Mouse (Mus musculus): ENCODE results near the gene Col26a1. TPM values are rescaled to one million over a fixed set of nuclear protein-coding genes. Genes with fewer than 3 reads are reported as not detected.
A peak's percentile ranks its signal among the peaks of the same experiment; 100 is the strongest.
"Not testable (repeated sequence)": the region's sequence is repeated elsewhere in the genome, so short reads cannot be mapped to it uniquely, and the experiment has no call there.

Col26a1 gene
- polyA plus RNA-seq, 1 experiment from 2014 or later = 67.9 TPM

- 64% methylated on average over 6 of the region's 6 CpGs for WGBS
- no peaks in the 10 kb centered on the region for H3K4me1 ChIP-seq
- H3K4me2 ChIP-seq (replicated peaks) = no peak overlapping the region
- no peaks in the 10 kb centered on the region for H3K9me3 ChIP-seq
- no peak overlapping the region for H3K9ac ChIP-seq
- H3K27ac ChIP-seq = no peak overlapping the region
- no peak for ATAC-seq (ENCODE audit: low FRiP score, low read depth)
- no peak overlapping the region for H3K4me3 ChIP-seq
- no peaks in the 10 kb centered on the region for H3K27me3 ChIP-seq (replicated peaks)
- no peaks in the 10 kb centered on the region for H3K36me3 ChIP-seq
Observed at GRCm38 (mm10) chr5:136760345-136760744, 122.7 kb downstream of the Col26a1 start.

- Histone ChIP-seq H3K9me3 (no peaks in the 10 kb centered on the region), H3K4me3 (no peak overlapping the region), H3K27me3 (replicated peaks) (no peaks in the 10 kb centered on the region), H3K27ac (no peak overlapping the region), H3K4me2 (replicated peaks) (no peak overlapping the region), H3K4me1 (no peaks in the 10 kb centered on the region), H3K36me3 (no peaks in the 10 kb centered on the region), H3K9ac (no peak overlapping the region)
- WGBS = 49% methylated on average over 6 of the region's 6 CpGs
- no peak for ATAC-seq (ENCODE audit: low FRiP score, low read depth)
Observed at GRCm38 (mm10) chr5:136759781-136760180, 123.2 kb downstream of the Col26a1 start.

GRCm38 (mm10) chr5:136755696-136756095, 127.3 kb downstream of the Col26a1 start:
- Histone ChIP-seq H3K27ac (no peak overlapping the region), H3K9me3 (no peaks in the 10 kb centered on the region), H3K4me1 (no peaks in the 10 kb centered on the region), H3K4me3 (no peak overlapping the region), H3K9ac (no peak overlapping the region), H3K27me3 (replicated peaks) (no peaks in the 10 kb centered on the region), H3K4me2 (replicated peaks) (no peak overlapping the region), H3K36me3 (peaks cover 1% of the 10 kb centered on the region; the same call in 1 of the 2 replicates)
- 7% methylated on average over 3 of the region's 3 CpGs for WGBS
- no peak for ATAC-seq (ENCODE audit: low FRiP score, low read depth)

- Histone ChIP-seq H3K4me1 (no peaks in the 10 kb centered on the region), H3K4me3 (no peak overlapping the region), H3K27me3 (replicated peaks) (no peaks in the 10 kb centered on the region), H3K4me2 (replicated peaks) (no peak overlapping the region), H3K36me3 (peaks cover 8% of the 10 kb centered on the region), H3K27ac (no peak overlapping the region), H3K9ac (no peak overlapping the region), H3K9me3 (peaks cover 1% of the 10 kb centered on the region; the same call in 1 of the 2 replicates)
- no peak for ATAC-seq (ENCODE audit: low FRiP score, low read depth)
- WGBS = 66% methylated on average over 14 of the region's 14 CpGs
Observed at GRCm38 (mm10) chr5:136754053-136754591, 128.9 kb downstream of the Col26a1 start.

GRCm38 (mm10) chr5:136753176-136753575, 129.8 kb downstream of the Col26a1 start:
- not testable (repeated sequence) for H3K27ac ChIP-seq; H3K27me3 ChIP-seq (replicated peaks); H3K9ac ChIP-seq; H3K4me1 ChIP-seq; ATAC-seq (ENCODE audit: low FRiP score, low read depth); H3K4me2 ChIP-seq (replicated peaks); H3K4me3 ChIP-seq
- 75% methylated on average over 7 of the region's 7 CpGs for WGBS
- Histone ChIP-seq H3K36me3 (peaks cover 17% of the 10 kb centered on the region), H3K9me3 (peaks cover 11% of the 10 kb centered on the region; the same call in 1 of the 2 replicates)

GRCm38 (mm10) chr5:136752104-136752503, 130.9 kb downstream of the Col26a1 start:
- Histone ChIP-seq H3K36me3 (peaks cover 24% of the 10 kb centered on the region), H3K9ac (no peak overlapping the region), H3K4me2 (replicated peaks) (no peak overlapping the region), H3K27me3 (replicated peaks) (no peaks in the 10 kb centered on the region), H3K27ac (no peak overlapping the region), H3K4me1 (no peaks in the 10 kb centered on the region), H3K4me3 (no peak overlapping the region), H3K9me3 (peaks cover 19% of the 10 kb centered on the region; the same call in 1 of the 2 replicates)
- no peak for ATAC-seq (ENCODE audit: low FRiP score, low read depth)
- 96% methylated on average over 19 of the region's 19 CpGs for WGBS

- peaks cover 24% of the 10 kb centered on the region for H3K36me3 ChIP-seq
- no peaks in the 10 kb centered on the region for H3K27me3 ChIP-seq (replicated peaks)
- no peak for ATAC-seq (ENCODE audit: low FRiP score, low read depth)
- H3K4me2 ChIP-seq (replicated peaks) = no peak overlapping the region
- H3K4me3 ChIP-seq = no peak overlapping the region
- 76% methylated on average over 9 of the region's 9 CpGs for WGBS
- no peaks in the 10 kb centered on the region for H3K4me1 ChIP-seq
- peaks cover 19% of the 10 kb centered on the region; the same call in 1 of the 2 replicates for H3K9me3 ChIP-seq
- no peak overlapping the region for H3K9ac ChIP-seq
- no peak overlapping the region for H3K27ac ChIP-seq
Observed at GRCm38 (mm10) chr5:136746596-136746995, 136.4 kb downstream of the Col26a1 start.

- H3K27ac ChIP-seq = no peak overlapping the region
- H3K9me3 ChIP-seq = no peaks in the 10 kb centered on the region
- no peaks in the 10 kb centered on the region for H3K27me3 ChIP-seq (replicated peaks)
- no peak overlapping the region for H3K4me2 ChIP-seq (replicated peaks)
- WGBS = 60% methylated on average over 6 of the region's 6 CpGs
- H3K9ac ChIP-seq = no peak overlapping the region
- no peaks in the 10 kb centered on the region for H3K36me3 ChIP-seq
- H3K4me3 ChIP-seq = no peak overlapping the region
- no peak for ATAC-seq (ENCODE audit: low FRiP score, low read depth)
- H3K4me1 ChIP-seq = no peaks in the 10 kb centered on the region
Observed at GRCm38 (mm10) chr5:136738918-136739317, 144.1 kb downstream of the Col26a1 start.

GRCm38 (mm10) chr5:136726271-136726670, 156.7 kb downstream of the Col26a1 start:
- H3K4me2 ChIP-seq (replicated peaks); ATAC-seq (ENCODE audit: low FRiP score, low read depth); H3K27ac ChIP-seq; H3K27me3 ChIP-seq (replicated peaks); H3K9ac ChIP-seq; H3K4me3 ChIP-seq; H3K36me3 ChIP-seq; H3K9me3 ChIP-seq; H3K4me1 ChIP-seq: not testable (repeated sequence)
- WGBS = 83% methylated on average over 5 of the region's 5 CpGs

- H3K9me3 ChIP-seq = no peaks in the 10 kb centered on the region
- no peak overlapping the region for H3K4me3 ChIP-seq
- no peaks in the 10 kb centered on the region for H3K36me3 ChIP-seq
- no peak overlapping the region for H3K9ac ChIP-seq
- H3K27ac ChIP-seq = no peak overlapping the region
- ATAC-seq (ENCODE audit: low FRiP score, low read depth) = no peak
- 85% methylated on average over 5 of the region's 5 CpGs for WGBS
- H3K27me3 ChIP-seq (replicated peaks) = no peaks in the 10 kb centered on the region
- no peak overlapping the region for H3K4me2 ChIP-seq (replicated peaks)
- peaks cover 9% of the 10 kb centered on the region for H3K4me1 ChIP-seq
Observed at GRCm38 (mm10) chr5:136721596-136721995, 161.4 kb downstream of the Col26a1 start.

- Histone ChIP-seq H3K36me3 (no peaks in the 10 kb centered on the region), H3K4me3 (no peak overlapping the region), H3K27ac (no peak overlapping the region), H3K4me2 (replicated peaks) (no peak overlapping the region), H3K9ac (no peak overlapping the region), H3K4me1 (peaks cover 9% of the 10 kb centered on the region), H3K27me3 (replicated peaks) (no peaks in the 10 kb centered on the region; the same call in 1 of the 2 replicates), H3K9me3 (no peaks in the 10 kb centered on the region)
- WGBS = 73% methylated on average over 8 of the region's 8 CpGs
- ATAC-seq (ENCODE audit: low FRiP score, low read depth) = no peak
Observed at GRCm38 (mm10) chr5:136718656-136719055, 164.4 kb downstream of the Col26a1 start.

- Histone ChIP-seq H3K27me3 (replicated peaks) (no peaks in the 10 kb centered on the region; the same call in 1 of the 2 replicates), H3K4me2 (replicated peaks) (no peak overlapping the region), H3K27ac (peak overlapping the region; percentile 37; the same call in 1 of the 2 replicates), H3K4me3 (no peak overlapping the region), H3K9ac (no peak overlapping the region), H3K9me3 (no peaks in the 10 kb centered on the region), H3K36me3 (no peaks in the 10 kb centered on the region), H3K4me1 (peaks cover 9% of the 10 kb centered on the region)
- no peak for ATAC-seq (ENCODE audit: low FRiP score, low read depth)
- 84% methylated on average over 2 of the region's 2 CpGs for WGBS
Observed at GRCm38 (mm10) chr5:136717573-136717854, 165.5 kb downstream of the Col26a1 start.

Data from neural tube, embryonic 12.5 days (tissue).